Mouse (Mus musculus) ovary, adult 18-20 months (tissue): Measurements from ENCODE around the gene Ddah1.
"Not testable (repeated sequence)": the region's sequence is repeated elsewhere in the genome, so short reads cannot be mapped to it uniquely, and the experiment has no call there.

Experiments
- DNase-seq: peaks from one replicate; pipeline ENCODE4 v3.0.0; 2022; ENCODE audit warnings: low spot score, mixed read lengths

Gene Ddah1

GRCm38 (mm10) chr3:145913263-145913662 lies 154.8 kb downstream of the Ddah1 start:
- DNase-seq: no peak

DNA sequence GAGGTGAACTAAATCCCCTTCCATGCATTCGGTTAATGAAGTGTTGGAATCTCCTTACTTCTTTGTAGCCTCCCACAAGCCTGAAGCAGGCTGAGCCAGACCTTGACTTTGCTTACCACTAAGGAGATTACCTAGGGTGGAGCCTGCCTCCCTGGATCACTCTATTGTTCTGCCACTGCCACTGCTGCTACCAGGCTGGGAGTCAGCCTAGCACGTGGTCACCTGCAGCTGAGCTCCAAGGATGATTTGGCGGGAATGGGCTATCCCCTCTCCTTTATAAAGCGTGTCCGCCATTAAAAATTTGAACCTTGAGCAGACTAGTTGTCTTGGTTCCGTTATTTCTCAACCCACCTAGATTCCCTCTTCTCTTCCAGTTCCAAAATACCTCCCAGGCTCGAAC lies 155.5 kb downstream of the Ddah1 start:
- DNase-seq: not testable (repeated sequence)

DNA sequence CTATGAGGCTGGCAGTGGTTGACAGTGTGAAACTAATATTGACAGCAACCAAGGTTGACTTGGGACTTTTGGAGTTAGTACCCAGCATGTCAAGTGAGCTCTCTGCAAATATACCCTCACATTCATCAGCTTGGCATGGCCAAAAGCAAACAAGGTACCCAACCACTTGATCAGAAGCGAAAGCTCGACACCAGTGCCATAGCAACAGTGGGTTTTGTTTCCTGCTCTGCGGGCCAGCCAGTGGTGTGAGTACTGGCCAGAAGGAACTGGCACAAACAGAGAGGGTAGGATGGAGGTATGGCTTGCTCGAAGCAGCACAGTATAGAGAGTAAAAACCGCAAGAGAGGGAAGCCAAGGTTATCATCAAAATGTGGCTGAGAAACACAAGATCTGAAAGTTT lies 157.9 kb downstream of the Ddah1 start:
- DNase-seq: no peak

DNA sequence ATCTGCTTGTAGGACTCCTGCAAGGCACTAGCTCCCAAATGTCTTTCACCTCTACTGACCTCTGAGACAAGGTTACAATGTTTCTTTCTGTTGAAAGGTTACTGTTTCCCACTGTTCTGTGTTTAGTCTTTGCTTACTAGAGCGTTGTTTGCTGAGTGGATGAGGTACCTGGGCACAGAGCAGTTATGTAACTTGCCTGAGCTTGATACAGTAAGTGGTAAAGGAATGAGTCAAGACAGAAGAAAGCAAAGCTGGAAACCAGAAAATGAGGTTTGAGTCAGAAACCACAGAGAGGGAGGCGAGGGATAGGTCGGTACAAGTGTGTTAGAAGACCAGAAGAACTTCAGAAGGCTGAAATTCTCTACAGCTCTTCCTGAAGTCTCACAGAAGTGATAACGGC lies 158.4 kb downstream of the Ddah1 start:
- no peak for DNase-seq

- no peak for DNase-seq
These were observed 163.8 kb downstream of the Ddah1 start, which contains the start of gene Bcl10 for GRCm38 (mm10) chr3:145922019-145922854. TSS of gene Bcl10 (plus strand) at chr3:145922804.

DNA sequence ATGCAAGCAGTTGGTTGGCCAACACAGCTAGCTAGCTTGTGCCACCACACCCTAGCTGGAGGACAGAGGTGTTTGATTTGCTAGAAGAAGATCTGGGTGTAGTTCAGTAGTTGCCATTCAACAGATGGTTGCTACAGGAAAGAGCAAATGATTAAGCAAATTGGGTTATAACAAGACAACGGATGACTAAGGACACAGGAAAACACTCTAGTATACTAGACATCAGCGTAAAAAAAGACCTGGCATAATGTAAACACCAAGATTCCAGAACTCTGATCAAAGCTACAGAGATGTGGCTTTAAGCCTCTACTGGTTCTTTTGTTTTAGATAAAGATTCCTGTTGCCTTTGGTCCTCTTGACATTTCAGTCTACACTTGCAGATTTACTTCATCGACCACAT lies 164.5 kb downstream of the Ddah1 start:
- no peak for DNase-seq

DNA sequence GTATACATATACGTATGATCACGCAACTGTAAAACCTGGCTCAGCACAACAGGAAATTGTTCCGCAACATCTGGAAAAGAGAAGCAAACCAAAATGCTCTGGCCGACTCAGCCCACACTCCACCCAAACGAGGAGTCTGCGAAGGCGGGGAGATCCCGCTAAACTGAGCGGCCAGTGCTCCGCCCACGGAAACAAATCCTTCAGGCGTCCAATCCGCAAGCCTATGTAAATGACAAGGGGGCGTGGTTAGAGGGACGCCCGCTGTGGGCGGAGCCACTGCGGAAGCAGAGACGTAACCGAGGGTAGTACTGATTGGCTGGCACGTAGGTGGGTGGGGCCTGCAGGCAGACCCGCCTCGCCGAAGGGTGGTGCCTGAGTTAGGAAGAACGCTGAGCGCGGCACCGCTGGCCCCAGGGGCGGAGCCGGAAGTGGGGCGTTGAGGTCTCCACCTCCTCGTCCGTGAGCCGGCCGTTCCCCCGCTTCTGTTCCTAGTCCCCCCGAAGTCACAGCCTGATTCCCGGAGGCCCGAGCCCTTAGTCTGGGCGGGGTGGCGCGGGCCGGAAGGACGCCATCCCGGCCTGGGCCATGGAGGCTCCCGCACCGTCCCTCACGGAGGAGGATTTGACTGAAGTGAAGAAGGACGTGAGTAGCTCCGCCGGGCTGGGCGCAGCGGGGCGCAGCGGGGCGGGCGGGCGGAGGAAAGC lies 165.6 kb downstream of the Ddah1 start:
- DNase-seq: peak; percentile 99

GRCm38 (mm10) chr3:145924649-145925337 lies 166.3 kb downstream of the Ddah1 start:
- DNase-seq: peak; percentile 34

DNA sequence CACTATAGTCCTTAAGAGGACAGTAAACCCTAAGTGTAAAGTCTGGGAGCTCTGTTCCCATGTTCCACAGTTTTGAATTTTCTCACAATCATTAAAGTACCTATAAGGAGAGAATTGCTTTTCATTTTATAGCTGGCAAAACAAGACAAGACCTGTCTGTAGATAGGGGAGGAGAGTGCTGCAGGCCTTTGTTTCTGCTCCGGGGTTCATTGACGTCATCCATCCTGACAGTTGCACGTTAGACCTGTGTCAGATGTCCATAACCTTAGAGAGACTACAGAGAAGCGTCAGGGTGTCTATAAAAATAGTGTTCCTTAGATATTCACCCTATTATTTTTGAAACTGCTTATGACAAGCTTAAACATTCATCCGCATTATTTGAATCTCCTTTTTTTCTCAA lies 167.0 kb downstream of the Ddah1 start:
- DNase-seq: no peak

GRCm38 (mm10) chr3:145929525-145930400 lies 171.3 kb downstream of the Ddah1 start:
- DNase-seq: no peak

- DNase-seq: no peak
These were observed 175.4 kb downstream of the Ddah1 start for GRCm38 (mm10) chr3:145933845-145934244.

DNA sequence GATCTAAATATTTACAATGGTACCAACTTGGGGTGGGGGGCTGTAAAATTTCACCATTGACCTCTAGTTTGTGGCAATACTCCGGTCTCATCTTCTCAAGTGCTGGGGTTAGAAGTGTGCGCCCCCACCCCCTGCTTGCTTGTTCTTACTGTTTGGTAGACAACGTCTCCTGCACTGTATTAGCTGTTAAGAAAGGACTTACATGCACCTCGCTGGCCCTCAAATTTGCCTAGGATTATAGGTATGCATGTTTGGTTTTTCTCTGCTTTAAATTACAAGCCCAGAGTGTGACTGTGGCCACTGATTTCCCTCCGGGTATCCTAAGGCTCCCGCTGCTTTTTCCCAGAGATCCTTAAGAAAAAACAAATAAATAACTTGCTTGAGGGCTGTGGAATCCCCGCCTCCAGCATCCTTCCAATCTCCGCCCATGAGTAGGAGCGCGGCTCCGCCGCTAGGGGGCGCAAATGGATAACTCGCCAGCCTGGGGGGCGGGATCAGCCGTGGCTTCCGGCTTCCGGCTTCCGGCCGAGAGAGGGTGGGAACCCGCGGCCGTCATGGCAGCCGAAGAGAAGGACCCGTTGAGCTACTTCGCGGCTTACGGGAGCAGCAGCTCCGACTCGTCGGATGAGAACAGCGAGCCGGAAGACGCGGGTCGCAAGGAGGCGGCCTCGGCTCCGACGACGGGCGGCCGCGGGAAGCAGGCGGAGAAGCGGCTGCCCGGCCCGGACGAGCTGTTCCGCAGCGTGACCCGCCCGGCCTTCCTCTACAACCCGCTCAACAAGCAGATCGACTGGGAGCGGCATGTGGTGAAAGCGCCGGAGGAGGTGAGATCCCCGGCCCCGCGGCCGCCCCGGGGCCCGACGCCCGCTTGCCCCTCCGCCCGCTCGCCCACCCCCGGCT lies 179.3 kb downstream of the Ddah1 start, which contains the start of gene 2410004B18Rik:
2410004B18Rik (plus strand) TSS at position 510 of the 900 bp plus-strand sequence.
- peak; percentile 78 for DNase-seq

GRCm38 (mm10) chr3:145938405-145939349 lies 180.2 kb downstream of the Ddah1 start:
- DNase-seq: no peak

GRCm38 (mm10) chr3:145939402-145939801 lies 180.9 kb downstream of the Ddah1 start:
- no peak for DNase-seq

DNA sequence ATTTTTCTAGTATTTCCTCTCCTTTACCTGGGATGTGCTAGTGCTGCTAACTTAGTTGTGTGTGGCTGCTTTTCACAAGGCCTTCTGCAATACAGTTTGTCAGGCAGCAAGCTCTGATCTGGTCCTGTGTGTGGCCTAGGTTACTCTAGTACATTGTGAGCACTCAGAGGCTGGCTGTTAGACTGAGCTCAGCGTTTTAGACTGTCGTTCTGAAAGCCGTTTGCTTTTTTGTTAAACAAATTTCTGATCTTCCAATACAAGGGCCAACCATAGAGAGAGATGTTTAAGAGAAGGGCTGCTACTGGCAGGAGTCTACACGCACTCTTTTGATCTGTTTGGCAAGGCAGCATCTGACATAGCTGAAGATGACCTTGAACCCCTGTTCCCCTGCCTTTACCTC lies 181.5 kb downstream of the Ddah1 start:
- no peak for DNase-seq

GRCm38 (mm10) chr3:145941971-145942370 lies 183.5 kb downstream of the Ddah1 start:
- DNase-seq: no peak
